ENCODE assay signal across 17 mouse cellular contexts in the genomic region with DNA sequence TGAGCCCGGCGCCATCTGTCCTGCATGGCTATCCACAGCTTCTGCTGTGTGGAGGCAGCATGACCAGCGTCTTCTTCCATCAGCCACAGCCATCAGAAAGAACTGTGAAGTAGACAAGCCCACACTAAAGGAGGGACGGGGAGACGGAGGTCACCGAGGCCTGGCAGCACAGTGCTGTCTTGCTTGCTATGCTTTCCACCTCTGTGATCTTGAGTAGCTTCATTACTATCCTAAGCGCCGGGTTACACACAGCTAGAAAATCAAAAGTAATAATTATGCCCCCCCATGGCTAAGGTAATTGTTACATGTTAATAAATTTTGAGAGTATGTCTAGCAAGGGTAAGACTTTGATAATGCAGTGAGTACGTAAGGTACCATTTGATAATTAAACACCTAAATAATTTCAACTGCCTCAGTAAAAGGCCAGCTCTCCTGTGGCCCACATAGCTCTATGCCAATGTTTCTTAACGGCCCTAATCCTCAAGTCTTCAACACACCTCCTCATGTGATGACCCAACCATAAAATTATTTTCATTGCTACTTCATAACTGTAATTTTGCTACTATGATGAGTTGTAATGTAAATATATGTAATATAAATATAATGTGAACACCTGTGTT.
"Had no signal": no experiment of that assay in that cellular context is flagged by ENCODE, and none has a peak within 500 bp of the region (broad histone marks: within the 10 kb centered on the region; RNA-seq: fewer than 3 reads in every experiment).

No protein-coding gene starts in this region.

- H3K4me3 ChIP-seq: layer of hippocampus, adult 2 months; liver, embryonic 13.5 days; midbrain, embryonic 12.5 days; myocyte had no signal

- H3K9ac ChIP-seq: liver, embryonic 13.5 days; midbrain, embryonic 12.5 days had no signal

- ATAC-seq: intestine, postnatal 0 days; midbrain, embryonic 16.5 days had no signal

- H3K36me3 ChIP-seq: liver, embryonic 13.5 days; midbrain, embryonic 12.5 days had no signal

- H3K4me2 ChIP-seq: liver, embryonic 13.5 days; midbrain, embryonic 12.5 days had no signal

- H3K27ac ChIP-seq: kidney, postnatal 0 days; layer of hippocampus, adult 2 months; liver, embryonic 13.5 days; midbrain, embryonic 12.5 days; stomach, postnatal 0 days had no signal

- H3K4me1 ChIP-seq: liver, embryonic 13.5 days had no signal

- H3K27me3 ChIP-seq: liver, embryonic 13.5 days; midbrain, embryonic 12.5 days had no signal

- DNase-seq: kidney, adult 2 months; kidney, postnatal 25 days; layer of hippocampus, adult 9-11 months; liver, embryonic 13.5 days; lung, adult 2 months; lung, postnatal 14 days; lung, postnatal 4 days; thymus, adult 2 months; thymus, postnatal 14 days; thymus, postnatal 4 days had no signal

- H3K9me3 ChIP-seq: liver, embryonic 13.5 days; midbrain, embryonic 12.5 days had no signal
